7 mouse cellular contexts compared by ENCODE assay signal in the genomic region with DNA sequence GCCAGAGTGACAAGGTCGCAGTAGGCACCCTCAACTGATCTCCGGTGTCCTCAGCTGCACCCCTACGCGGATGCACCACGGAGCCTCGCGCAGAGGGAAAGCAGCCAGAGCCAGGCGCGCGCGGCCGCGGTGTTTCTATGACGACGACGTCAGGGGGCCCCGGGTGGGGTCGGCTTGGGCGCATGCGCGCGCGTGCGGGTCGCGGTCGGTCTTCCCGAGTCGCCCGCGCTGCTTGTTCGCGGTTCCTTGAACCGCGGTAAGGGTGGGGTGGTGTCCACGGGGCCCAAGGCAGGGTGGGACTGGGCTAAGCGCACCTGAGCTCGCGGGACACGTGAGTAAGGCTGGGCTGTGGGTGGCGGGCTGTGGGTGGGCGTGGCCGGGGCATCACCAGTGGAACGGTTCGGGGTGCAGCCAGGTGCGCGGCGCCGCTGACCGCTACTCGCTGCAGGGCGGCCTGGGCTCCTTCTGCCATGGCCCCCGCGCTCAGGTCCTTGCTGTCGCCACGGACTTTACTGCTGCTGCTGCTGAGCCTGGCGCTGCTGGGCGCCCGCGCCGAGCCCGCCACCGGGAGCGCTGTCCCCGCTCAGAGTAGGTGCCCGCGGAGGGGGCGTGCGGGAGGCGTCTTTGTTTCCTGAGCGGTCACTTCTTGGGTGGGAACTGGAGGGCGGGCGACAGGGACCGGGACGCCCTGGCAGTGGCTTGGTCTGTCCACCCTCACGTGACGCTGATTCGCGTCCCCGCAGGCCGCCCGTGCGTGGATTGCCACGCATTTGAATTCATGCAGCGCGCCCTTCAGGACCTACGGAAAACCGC. TPM values are rescaled to one million over a fixed set of nuclear protein-coding genes. Genes with fewer than 3 reads are reported as not detected.
DNase-seq lines count a peak whose midpoint lies in the region; ATAC-seq and TF ChIP-seq lines count a peak whose summit lies in the region.

A gene (plus strand): TSS at position 125 of the 813 bp plus-strand sequence.

- peak within 1 kb of the TSS; percentile 37 for H3K9ac ChIP-seq in intestine, postnatal 0 days (ENCODE audit: low read depth, low read length)
- H3K9ac ChIP-seq in limb, embryonic 11.5 days (ENCODE audit: low read length): peak within 1 kb of the TSS; percentile 63
- H3K9ac ChIP-seq in midbrain, embryonic 13.5 days (replicated peaks): peak within 1 kb of the TSS; percentile 94

- H3K4me2 ChIP-seq in intestine, postnatal 0 days (replicated peaks; ENCODE audit: low read depth): peak within 1 kb of the TSS; percentile 96
- peak within 1 kb of the TSS; percentile 80 for H3K4me2 ChIP-seq in limb, embryonic 11.5 days (ENCODE audit: low read depth, severe bottlenecking)
- H3K4me2 ChIP-seq in midbrain, embryonic 13.5 days (replicated peaks): peak within 1 kb of the TSS; percentile 81

- 0 out of 2 replicates have a peak, but pooled peaks cover 10% of the 10 kb centered on the region for H3K27me3 ChIP-seq in intestine, postnatal 0 days (replicated peaks; ENCODE audit: control insufficient read depth, insufficient read depth, low read length)
- no peaks in the 10 kb centered on the region for H3K27me3 ChIP-seq in limb, embryonic 11.5 days (ENCODE audit: control insufficient read depth, insufficient read depth, low read length)
- H3K27me3 ChIP-seq in midbrain, embryonic 13.5 days: no peaks in the 10 kb centered on the region

- H3K27ac ChIP-seq in intestine, postnatal 0 days (ENCODE audit: low read depth, low read length): no peak within 1 kb of the TSS
- H3K27ac ChIP-seq in limb, embryonic 11.5 days (replicated peaks; ENCODE audit: low read depth, low read length): peak within 1 kb of the TSS; percentile 30; the same call in 1 of the 2 replicates
- H3K27ac ChIP-seq in midbrain, embryonic 13.5 days: peak within 1 kb of the TSS; percentile 94

- no peaks in the 10 kb centered on the region for H3K36me3 ChIP-seq in intestine, postnatal 0 days (ENCODE audit: control insufficient read depth, insufficient read depth)
- H3K36me3 ChIP-seq in limb, embryonic 11.5 days (ENCODE audit: control insufficient read depth, insufficient read depth, low read length): no peaks in the 10 kb centered on the region
- peaks cover 25% of the 10 kb centered on the region for H3K36me3 ChIP-seq in midbrain, embryonic 13.5 days

- DNase-seq in adrenal gland, postnatal 36 days: peak; percentile 91 to 94
- peak; percentile 95 for DNase-seq in embryo, embryonic 11 days
- peak; percentile 94 for DNase-seq in limb, embryonic 11.5 days (ENCODE audit: low spot score)
- peak; percentile 62 to 84 for DNase-seq in spleen, postnatal 4 days (ENCODE audit: low spot score in 2 of 2)

- no peaks in the 10 kb centered on the region for H3K9me3 ChIP-seq in intestine, postnatal 0 days (ENCODE audit: control insufficient read depth)
- no peaks in the 10 kb centered on the region for H3K9me3 ChIP-seq in limb, embryonic 11.5 days (ENCODE audit: control insufficient read depth, low read length)
- no peaks in the 10 kb centered on the region for H3K9me3 ChIP-seq in midbrain, embryonic 13.5 days

- H3K4me1 ChIP-seq in intestine, postnatal 0 days (replicated peaks; ENCODE audit: control insufficient read depth, insufficient read depth, low read length): no peaks in the 10 kb centered on the region
- H3K4me1 ChIP-seq in limb, embryonic 11.5 days (ENCODE audit: control insufficient read depth, insufficient read depth, low read length): peaks cover 4% of the 10 kb centered on the region; the same call in 1 of the 2 replicates
- H3K4me1 ChIP-seq in midbrain, embryonic 13.5 days (replicated peaks): peaks cover 46% of the 10 kb centered on the region

- H3K4me3 ChIP-seq in intestine, postnatal 0 days (ENCODE audit: low read depth, low read length): peak within 1 kb of the TSS; percentile 77
- H3K4me3 ChIP-seq in limb, embryonic 11.5 days (ENCODE audit: low read depth, low read length): peak within 1 kb of the TSS; percentile 92
- H3K4me3 ChIP-seq in midbrain, embryonic 13.5 days (replicated peaks): peak within 1 kb of the TSS; percentile 87

- ATAC-seq in granulocyte monocyte progenitor cell, adult 5-6 weeks (replicated peaks; ENCODE audit: poor library complexity, severe bottlenecking): peak; percentile 71
- ATAC-seq in intestine, postnatal 0 days: peak; percentile 73
- ATAC-seq in limb, embryonic 11.5 days (ENCODE audit: insufficient number of reproducible peaks, low FRiP score, low TSS enrichment, low read depth): peak; percentile 82
- peak; percentile 89 for ATAC-seq in midbrain, embryonic 13.5 days

- peak; percentile 63 for TF ChIP-seq CTCF in intestine, postnatal 0 days (IDR thresholded peaks at IDR 0.05; ENCODE audit: low read depth)

- WGBS in intestine, postnatal 0 days: under 1% methylated on average over 84 of the region's 88 CpGs
- WGBS in limb, embryonic 11.5 days: under 1% methylated on average over 84 of the region's 88 CpGs
- under 1% methylated on average over 80 of the region's 88 CpGs for WGBS in midbrain, embryonic 13.5 days

RNA-seq across cellular contexts. Expression of the gene that starts here (rescaled TPM):
- total RNA-seq in adrenal gland, postnatal 36 days (2021): 10 to 100 TPM; 15.3 to 33.8 TPM
- 2.1 and 7.4 TPM in 2 replicates for total RNA-seq in granulocyte monocyte progenitor cell, adult 5-6 weeks (2014; fragmentation: Nextera tagmentation)
- 14.6 TPM in 1 of 2 replicates, not detected in the other for total RNA-seq in granulocyte monocyte progenitor cell, adult 5-6 weeks (2017)
- polyA plus RNA-seq in intestine, postnatal 0 days (2015; fragmentation: Nextera tagmentation; extraction: Ambion mirVana): 26.0 and 26.7 TPM in 2 replicates
- polyA plus RNA-seq in limb, embryonic 11.5 days (2014; fragmentation: Nextera tagmentation; extraction: Ambion mirVana): 150 and 154 TPM in 2 replicates
- polyA plus RNA-seq in midbrain, embryonic 13.5 days (2015; fragmentation: Nextera tagmentation; extraction: Ambion mirVana): 563 and 613 TPM in 2 replicates

Comparison
In these comparisons a context has a peak if more than half of its experiments do, and no peak if none do; other contexts are left out.
1. H3K9ac ChIP-seq: peak in every context shown above with its lines; median percentile 94 in midbrain, embryonic 13.5 days; 63 in limb, embryonic 11.5 days; 37 in intestine, postnatal 0 days.